Mouse (Mus musculus): ENCODE measurements around the gene Uhrf1bp1l.

The Uhrf1bp1l gene

DNA sequence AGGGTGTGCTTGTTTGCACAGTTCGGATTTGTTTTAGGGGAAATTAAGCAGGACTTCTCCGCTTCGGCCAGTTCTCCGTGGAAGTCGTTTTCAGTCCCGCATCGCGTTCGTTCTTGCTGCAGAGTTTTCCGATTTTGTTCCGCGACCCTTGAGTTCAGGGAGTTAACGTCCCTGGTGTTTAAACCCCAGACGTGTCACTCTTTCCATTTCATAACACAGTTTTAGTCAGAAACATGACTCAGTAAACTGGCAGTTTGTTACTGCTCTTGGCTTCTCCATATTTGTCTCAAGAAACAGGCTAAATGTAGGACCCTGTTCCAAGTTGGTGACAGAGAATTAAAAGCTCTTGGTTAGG lies 852 bp downstream of the Uhrf1bp1l start:
- no peak for DNase-seq (ENCODE audit: low spot score in 2 of 2)

DNA sequence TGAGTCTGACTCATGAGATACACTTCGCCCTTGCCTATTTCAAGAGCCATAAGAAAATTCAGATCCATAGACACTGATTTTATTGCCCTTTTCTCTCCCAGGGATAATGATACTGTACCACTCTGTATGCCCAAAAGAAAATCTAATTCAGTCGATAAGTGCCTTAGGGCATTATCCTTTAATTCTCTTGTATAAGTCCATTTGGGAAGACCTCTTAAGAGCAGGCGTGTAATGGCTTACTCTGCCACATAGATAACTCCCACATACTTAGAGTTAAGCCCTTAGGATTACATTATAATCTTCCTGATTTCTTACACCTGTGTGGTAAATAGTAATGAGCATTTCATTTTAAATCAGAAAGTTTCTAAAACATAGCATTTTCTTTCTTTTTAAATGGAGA lies 1.8 kb downstream of the Uhrf1bp1l start:
- no peak for DNase-seq (ENCODE audit: low spot score in 2 of 2)

DNA sequence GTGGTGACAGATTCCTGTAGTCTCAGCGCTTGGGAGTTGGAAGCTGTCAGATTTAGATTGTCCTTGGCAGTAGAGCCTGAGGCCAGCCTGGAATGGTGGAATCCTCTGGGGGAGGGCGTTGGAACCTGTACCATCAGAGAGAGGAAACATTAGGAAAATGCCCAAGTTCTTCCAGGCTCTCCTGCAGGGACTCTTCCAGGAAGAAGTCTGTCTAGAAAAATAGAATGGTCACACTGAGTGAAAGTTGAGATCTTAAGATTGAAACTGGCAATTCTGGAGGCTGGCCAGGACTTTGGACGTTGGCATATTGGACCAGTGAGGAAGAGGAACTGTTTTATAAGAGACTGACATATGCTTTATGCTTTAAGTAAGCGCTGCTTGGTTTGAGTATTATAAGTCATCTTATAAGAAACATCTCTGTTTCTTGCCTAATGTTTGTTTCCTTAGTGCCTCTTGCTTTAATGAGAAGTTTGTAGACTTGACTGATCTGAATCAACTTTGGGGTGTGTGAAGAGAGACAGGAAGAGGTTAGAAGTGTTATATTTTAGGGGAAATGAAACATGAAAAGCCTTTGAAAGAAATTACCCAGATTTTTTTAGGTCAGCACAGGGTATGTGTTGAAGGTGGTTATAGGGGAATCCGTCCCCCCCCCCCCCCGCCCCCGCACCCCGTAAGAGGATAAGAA lies 2.6 kb downstream of the Uhrf1bp1l start:
- no peak for DNase-seq (ENCODE audit: low spot score in 2 of 2)

DNA sequence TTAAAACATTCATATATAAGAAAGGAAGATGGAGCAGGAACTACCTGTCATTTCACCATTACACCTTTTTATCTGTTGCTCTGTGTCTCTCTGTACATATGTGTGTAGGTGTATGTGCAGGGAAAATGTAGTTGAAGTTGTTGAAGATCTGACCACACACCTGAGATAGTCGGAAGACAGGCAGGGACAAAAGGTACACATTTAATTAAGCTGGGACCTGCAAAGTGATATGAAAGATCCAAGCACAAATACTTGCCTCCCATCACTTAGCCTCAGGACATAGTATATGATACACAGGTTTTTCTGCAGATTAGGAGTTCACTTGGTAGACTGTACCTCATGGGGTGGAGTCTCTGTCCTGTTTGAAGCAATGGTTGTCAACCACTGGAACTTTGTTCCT lies 3.1 kb downstream of the Uhrf1bp1l start:
- no peak for DNase-seq (ENCODE audit: low spot score in 2 of 2)

DNA sequence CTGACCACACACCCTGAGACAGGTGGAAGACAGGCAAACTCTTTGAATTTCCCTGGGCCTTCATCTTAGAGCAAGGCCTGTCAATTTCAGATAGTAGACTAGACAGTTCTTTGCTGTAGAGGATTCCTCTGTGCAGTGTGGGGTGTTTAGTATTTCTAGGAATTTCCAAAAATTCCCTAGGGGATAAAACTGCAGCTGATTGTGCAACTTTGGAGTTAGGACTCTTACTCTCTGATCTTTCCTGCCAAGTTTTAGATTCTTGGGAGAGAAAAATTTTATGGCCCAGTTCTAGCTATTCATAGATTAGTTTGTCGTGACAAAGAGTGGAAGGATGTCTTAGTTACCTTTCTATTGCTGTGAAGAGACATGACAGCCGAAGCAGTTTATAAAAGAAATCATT lies 3.8 kb downstream of the Uhrf1bp1l start:
- no peak for DNase-seq (ENCODE audit: low spot score in 2 of 2)

DNA sequence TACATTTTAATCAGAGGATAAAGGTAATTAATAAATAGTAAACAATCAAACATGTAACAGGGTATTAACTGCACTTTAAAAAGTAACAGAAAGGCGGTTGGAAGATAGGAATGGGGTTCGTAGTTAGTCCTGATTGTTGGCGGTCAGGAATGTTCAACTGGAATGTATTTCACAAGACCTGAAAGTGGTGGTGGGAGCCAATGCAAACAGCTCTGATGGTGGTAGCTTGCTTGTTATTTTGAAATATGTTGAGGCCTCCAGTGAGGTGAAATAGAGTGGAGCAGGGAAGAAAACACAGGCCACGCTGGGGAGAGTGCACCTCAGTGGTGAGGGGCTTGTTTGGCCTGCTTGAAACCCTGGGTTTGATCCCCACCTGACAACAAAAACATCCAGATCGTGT lies 6.3 kb downstream of the Uhrf1bp1l start:
- DNase-seq (ENCODE audit: low spot score in 2 of 2) = no peak

DNA sequence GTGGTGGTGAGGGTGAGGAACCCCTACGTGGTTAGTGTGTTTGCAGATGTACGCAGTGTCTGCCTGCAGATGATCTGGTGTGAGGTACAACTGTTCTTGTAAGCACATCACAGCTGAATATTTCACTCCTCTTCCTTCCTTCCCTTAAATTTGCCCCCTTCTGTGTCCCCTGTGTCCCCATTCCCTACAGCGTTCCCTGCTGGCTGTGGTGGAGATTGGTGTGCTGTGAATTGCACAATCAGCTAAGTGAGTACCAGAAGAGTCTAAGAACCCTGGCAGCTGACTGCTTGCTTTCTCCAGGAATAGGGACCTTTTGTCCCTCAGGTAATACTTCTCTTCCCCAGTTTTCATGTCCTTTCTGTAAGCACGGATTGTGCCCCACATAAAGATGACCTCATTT lies 10.4 kb downstream of the Uhrf1bp1l start:
- DNase-seq (ENCODE audit: low spot score in 2 of 2) = no peak

DNA sequence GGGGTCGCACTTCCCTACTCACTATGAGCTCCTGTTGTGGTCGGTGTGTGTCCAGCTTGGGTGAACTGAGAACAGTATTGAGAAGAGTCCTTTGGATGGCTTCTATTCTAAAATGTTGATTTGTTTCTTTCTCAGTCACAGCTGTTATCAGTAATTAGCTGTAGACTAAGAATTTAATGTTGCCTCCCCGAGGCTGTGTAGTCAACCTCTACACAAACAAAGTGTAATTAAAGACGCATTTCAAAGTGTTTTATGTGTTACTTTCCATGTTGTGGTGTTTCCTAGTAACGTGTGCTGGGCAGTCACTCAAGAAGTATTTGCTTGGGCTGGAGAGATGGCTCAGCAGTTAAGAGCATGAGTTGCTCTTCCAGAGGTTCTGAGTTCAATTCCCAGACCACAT lies 16.0 kb downstream of the Uhrf1bp1l start:
- DNase-seq (ENCODE audit: low spot score in 2 of 2) = no peak

DNA sequence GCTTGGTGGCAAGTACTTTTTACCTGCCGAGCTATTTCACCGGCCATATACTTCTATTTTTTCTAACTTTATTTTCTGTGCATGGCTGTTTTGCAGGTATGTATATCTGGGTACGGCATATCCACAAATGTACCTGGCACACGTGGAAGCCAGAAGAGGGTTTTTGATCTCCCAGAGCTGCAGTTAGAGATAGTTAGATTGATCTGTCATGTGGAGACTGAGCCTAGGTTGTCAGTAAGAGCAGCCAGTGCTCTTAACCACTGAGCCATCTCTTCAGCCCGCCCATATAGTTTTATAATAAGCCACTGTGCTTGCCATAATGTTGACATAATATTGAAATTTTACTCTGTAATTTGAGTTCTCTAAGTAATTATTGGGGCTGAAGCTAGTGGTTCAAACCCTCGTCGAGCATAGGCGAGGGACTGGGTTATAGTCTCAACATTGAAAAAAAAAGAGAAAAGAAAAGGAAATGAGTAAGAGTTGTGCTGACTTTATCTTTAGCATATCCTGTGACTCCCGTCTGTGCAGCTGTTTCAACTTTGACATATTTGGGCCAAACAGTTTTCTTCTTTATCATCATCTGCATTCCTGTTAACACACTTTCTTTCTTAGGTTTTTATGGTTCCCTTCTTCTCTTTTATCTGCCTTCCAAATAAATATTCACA lies 19.8 kb downstream of the Uhrf1bp1l start:
- DNase-seq (ENCODE audit: low spot score in 2 of 2) = no peak

DNA sequence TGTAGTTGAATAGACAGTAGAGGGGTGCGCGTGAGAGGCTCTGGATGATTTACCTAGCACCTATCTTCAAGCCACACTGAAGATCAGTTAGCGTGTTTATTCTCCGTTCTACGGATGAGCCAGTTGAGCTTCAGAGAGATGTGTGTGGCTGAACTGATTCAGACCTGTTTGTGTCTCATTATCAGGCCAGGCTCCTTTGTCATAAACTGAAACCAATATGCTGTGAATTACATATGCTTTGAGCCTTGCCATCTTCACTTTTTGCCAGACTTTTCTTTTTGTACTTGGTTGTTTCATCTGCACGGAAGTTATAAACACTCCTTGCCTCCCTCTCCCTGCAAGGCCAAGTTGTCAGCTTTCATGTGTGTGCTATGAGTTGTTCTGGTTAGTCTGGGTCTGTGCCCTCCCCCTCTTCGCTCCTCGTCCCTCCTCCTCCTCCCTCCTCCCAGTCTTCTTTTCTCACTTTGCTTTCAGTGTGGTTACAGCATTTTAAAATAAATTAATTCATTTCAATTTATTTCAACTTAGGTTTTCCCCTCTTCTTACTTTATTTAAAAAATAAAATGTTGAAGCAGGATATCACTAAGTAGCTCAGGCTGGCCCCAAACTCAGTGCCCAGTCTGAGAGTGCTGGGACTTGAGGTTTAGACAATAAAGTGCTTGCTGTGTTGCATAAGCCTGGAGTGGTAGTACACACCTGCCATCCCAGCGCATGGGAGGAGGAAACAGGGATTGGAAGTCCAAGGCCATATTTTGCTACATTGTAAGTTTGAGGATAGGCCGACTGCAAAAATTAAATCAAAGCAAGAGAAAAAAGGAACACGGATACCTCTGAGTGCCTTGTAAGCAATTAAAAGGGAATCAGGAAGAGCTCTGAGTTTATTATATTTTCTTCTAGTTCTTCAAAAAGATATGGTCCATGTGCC lies 21.3 kb downstream of the Uhrf1bp1l start:
- DNase-seq (ENCODE audit: low spot score in 2 of 2) = no peak

DNA sequence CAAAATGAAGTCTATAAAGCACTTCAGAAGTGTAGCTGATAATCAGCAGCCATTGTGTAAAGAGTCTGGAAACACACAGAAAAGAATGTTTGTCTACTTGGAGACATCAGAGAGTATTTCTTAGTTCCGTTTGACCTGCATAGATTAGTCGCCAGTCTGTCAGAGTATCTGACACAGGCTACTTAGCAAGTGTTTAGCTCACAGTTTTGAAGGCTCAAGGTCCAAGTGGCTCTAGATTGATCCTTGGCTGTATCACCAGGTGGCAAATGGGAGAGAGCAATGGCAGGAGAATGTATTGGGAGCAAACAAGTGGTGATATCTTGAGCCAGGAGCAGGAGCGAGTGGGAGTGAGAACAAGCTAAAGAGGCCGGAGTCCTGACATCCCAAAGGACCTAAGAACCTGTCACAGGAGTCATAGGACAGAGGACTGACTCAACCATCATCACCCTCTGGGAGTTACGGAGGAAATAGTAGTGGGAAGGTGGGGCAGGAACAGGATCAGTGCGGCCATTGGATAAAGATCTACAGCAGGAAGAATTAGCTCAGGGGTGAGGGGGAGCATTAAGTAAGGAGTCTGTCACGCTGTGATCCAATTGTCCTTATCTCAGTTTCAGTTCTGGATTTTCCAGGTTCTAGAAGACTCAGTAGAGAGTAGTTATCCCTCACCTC lies 23.7 kb downstream of the Uhrf1bp1l start:
- no peak for DNase-seq (ENCODE audit: low spot score in 2 of 2)

DNA sequence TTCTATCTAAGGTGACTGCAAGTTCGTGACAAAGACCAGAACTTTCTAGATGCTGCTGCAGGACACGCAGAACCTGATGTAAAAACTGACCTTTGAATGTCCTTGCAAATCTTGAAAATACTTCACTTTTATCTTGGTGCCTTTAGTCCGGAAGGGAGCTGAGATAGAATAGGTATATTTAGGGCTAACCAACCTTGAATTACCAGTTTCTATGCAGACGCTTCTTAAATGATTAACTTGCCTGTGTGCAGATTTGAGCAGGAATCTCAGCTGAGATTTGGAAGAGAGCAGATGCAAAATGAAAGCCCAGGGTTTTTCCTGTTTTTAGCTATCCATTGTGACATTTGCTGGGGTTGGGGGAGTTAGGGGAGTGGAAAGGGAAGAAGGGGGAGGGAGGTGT lies 24.3 kb downstream of the Uhrf1bp1l start:
- no peak for DNase-seq (ENCODE audit: low spot score in 2 of 2)

DNA sequence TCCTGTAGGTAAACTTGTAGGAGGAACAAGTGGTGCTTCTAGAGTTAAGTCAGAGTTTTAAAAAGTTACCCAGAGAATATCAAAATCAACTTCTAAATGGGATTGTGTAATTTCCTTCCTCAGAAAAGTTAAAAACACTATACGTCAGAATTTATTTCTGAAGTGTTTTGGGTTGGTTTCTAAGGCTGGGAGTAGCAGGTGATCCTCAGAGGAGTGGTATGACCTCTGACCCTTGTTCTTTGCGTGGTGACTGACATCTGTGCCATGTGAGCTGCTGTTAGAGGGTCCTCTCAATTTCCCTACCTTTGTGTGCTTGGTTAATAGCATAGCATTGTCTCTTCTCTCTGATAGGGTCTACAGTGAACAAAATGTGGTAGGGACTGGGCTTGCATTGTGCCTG lies 27.1 kb downstream of the Uhrf1bp1l start:
- no peak for DNase-seq (ENCODE audit: low spot score in 2 of 2)

DNA sequence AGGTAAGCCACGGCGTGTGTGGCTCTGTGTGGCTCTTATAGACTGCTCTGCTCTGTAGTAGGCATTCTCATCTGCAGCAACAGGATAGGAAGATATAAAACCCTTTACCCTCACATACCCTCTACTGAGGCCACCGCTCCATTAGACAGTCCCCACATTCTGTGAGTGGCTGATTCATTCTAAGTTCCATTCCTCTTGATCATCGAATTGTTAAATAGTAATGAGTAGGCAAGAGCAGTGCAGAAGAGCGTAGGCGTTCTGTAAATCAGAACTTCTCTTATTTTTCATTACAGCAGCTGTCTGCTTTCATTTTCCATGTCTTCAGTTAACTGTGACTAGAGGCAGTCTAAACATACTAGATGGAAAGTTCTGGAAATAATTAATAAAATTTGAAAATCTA lies 31.2 kb downstream of the Uhrf1bp1l start:
- DNase-seq (ENCODE audit: low spot score in 2 of 2) = no peak

DNA sequence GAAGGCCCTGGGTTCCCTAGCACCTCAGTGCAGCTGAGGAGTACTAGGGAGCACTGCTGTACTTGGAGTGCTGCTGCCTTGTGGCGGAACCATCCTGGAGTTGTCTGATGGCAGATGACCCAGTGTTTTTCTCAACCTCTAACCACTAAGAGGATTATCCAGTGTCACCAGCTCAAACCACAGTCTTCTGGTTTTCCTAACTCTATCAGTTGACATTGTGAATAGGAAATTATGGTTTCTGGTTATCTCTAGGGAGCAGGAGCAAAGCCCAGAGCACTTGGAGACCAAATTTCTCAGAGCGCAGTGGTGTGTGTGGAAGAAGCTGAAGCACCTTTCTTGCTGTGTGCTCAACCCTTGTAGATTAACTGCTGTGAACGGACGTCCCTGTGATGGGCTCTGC lies 47.1 kb downstream of the Uhrf1bp1l start:
- no peak for DNase-seq (ENCODE audit: low spot score in 2 of 2)

DNA sequence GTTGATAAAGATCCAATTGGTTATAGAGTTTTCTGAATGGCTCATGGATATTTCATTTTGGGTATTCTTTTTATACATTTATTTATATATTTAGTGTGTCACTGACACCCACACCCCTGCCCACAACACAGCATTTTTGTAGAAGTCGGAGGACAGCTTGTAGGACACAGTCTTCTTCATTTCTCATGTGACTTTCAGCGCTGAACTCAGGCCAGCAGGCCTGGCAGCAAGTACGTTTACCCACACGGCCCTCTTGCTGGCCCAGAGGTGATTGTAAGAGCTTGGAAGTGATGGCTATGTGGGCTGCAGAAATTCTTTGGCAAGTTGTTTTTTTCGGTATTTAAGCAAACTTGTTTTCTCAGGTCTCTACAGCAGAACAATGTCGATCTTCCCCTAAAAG lies 49.3 kb downstream of the Uhrf1bp1l start:
- peak; percentile 13 to 22 for DNase-seq (ENCODE audit: low spot score in 2 of 2)

DNA sequence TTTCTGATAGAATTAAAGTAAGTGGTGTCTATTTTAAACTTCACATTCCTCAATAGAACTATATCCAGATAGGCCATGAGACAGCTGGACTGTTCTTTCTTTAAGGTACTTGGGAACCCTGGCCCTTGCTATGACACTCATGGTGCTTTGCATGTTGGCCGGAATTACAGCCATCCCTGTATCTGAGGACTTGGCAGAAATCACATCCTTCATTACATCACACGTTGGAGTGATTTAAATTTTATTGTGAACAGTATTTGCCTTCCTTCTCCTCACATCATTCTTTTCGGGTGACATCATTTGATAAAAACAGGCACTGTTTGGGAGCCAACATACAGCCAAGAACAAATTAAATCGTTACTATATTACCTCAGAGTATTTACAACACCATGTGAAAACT lies 74.4 kb downstream of the Uhrf1bp1l start:
- no peak for DNase-seq (ENCODE audit: low spot score in 2 of 2)

DNA sequence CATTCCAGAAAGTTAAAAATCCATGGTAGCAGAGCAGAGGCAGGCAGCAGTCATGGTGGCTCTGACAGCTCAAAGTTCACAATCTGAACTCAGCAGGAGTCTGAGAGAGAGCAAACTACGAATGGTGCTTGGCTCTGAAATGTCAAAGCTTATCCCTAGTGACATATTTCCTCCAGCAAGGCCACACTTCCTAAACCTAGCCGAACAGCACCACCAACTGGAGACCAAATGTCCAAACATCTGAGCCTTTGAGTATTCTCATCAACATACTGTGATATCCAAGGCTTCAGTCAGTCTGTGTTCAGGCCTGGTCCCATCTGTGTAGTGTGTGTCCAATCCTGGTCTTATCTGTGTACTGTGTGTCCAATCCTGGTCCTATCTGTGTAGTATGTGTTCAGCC lies 79.1 kb downstream of the Uhrf1bp1l start:
- DNase-seq (ENCODE audit: low spot score in 2 of 2) = no peak

DNA sequence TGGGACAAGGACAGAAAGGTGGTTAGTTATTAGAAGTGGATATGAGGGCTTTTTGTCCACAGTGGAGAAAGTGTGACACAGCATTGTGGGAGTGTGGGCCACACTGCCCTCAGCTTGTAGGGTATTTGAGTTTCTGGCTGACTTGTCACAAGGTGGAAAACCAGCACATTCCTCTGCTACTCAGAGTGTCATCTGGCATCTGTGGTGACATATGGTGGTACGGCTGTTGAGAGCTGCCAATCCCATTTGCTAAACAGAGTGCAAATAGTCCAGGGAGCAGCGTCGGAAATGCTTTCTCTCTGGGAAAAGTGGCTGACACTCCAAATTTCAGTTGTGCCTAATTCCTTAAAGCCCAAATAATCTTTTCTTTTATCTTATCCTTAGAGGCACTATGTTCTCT lies 82.1 kb downstream of the Uhrf1bp1l start:
- DNase-seq (ENCODE audit: low spot score in 2 of 2) = peak; percentile 14 to 26

DNA sequence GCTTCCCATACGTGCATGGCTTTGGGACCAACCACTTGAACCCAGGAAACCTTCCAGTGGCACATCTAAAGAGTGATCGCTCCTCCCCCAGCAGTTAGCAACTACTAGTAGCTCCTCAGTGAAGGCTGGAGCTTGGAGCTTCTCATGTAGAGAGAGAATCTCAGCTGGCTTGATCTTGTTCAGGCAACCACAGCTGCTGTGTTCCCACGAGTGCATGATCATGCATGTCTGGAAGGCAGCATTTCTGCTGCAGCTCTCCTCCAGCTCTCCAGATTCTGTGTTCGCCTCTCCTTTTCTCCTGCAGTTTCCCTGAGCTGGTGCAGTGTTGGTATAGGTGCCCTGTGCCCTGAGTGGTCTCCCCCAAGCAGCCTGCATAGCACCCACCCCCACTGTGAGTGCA lies 87.5 kb downstream of the Uhrf1bp1l start:
- no peak for DNase-seq (ENCODE audit: low spot score in 2 of 2)

DNA sequence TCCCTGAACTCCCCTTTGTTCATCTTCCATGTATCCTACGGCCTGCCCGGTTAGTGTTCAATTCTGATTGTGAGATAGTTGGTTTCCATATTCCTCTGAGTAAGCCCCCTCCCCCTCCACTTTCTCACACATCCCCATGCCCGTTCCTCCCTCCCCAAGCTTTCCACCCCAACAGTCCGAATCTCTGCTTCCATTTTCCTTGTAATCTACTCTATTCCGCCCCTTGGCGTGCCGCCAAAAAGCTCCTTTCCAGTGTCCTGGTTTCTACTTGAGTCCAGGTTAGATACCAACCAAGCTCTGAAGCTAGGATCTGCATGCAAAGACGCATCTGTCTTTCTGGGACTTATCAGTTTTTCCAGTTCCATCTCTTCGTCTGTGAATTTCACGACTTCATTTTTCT lies 88.4 kb downstream of the Uhrf1bp1l start:
- DNase-seq (ENCODE audit: low spot score in 2 of 2) = no peak

DNA sequence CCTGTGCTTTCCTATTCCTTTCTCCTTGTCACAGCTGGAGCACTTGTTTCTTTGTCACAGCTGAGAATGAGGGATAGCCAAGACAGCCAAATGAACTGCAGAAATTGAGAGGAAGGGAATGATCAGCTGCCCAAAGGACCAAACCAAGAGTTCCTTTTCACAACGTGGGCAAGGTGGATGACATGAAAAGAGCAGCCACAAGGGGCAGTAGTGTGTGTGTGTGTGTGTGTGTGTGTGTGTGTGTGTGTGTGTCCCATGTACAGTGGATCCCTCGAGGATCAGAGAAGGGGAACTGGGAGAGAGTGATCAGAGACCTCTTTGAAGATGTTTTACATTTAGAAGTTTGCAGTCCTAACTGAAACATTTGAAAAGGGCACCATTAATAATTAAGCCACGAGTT lies 92.7 kb downstream of the Uhrf1bp1l start:
- no peak for DNase-seq (ENCODE audit: low spot score in 2 of 2)

All from frontal cortex, postnatal 36 days (tissue).